Mouse (Mus musculus): ENCODE data around the gene Mxi1. TPM values are rescaled to one million over a fixed set of nuclear protein-coding genes. Genes with fewer than 3 reads are reported as not detected.

Mxi1 gene
- total and polyA plus RNA-seq, 3 experiments: 10.6 to 19.9 (median 18.9) TPM

DNA sequence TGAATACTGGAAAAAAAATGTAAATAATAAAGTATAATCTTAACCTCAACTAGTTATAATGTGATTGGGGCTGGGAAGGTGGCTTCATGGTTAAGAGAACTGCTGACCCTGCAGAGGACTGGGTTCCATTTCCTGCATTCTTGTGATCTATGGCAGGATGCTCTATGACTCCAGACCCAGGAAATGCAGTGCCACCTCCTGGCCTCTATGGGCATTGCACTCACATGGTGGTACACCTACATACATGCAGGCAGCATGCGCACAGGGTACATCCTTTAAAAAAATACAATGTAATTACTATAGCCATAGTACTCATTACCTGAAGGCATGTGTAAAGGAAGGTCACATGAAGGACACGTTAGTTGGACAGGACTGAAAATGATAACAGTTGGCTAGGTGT, 52.6 kb downstream of the Mxi1 start:
- dilution Hi-C loops (cut with MboI; ENCODE audit: extremely low pct_ligation_motif_present, extremely low pct_unique_long_range_greater_than_20kb, low sequenced_read_pairs) (no loop called here), in situ Hi-C loops (cut with MboI; ENCODE audit: low pct_ligation_motif_present, low pct_unique_long_range_greater_than_20kb, low sequenced_read_pairs) (loop anchor here (5.0 kb wide), 1 partner anchor 116 kb away; no protein-coding TSS in a partner anchor)

GRCm38 (mm10) chr19:53364551-53364950, 54.2 kb downstream of the Mxi1 start:
- Histone ChIP-seq H3K4me3 (replicated peaks in 1 of 3; ENCODE audit: low read depth in 2 of 3, low read length in 2 of 3, poor library complexity in 1 of 3) (no peak overlapping the region), H3K9me3 (replicated peaks; ENCODE audit: low read length) (peaks cover 3% of the 10 kb centered on the region), H3K4me1 (ENCODE audit: control insufficient read depth in 1 of 2, insufficient read depth in 2 of 2) (no peaks in the 10 kb centered on the region), H3K4me2 (ENCODE audit: insufficient read depth, low read depth, poor library complexity, severe bottlenecking) (no peak overlapping the region), H3K27me3 (replicated peaks) (no peaks in the 10 kb centered on the region), H3K79me2 (replicated peaks; ENCODE audit: control insufficient read depth, extremely low read depth, insufficient read depth, poor library complexity, severe bottlenecking) (no peaks in the 10 kb centered on the region), H3K9ac (ENCODE audit: insufficient read depth, low read depth) (no peak overlapping the region), H3K27ac (ENCODE audit: insufficient read depth, low read depth) (no peak overlapping the region), H3K36me3 (replicated peaks in 1 of 2; ENCODE audit: control insufficient read depth in 1 of 2, insufficient read depth in 1 of 2, low read length in 1 of 2) (peaks cover 0 to 2% of the 10 kb centered on the region in 2 experiments)
- no peak for DNase-seq (ENCODE audit: extremely low read depth)
- in situ Hi-C loops (cut with MboI; ENCODE audit: low pct_ligation_motif_present, low pct_unique_long_range_greater_than_20kb, low sequenced_read_pairs) (loop anchor here (5.0 kb wide), 1 partner anchor 117 kb away; no protein-coding TSS in a partner anchor), dilution Hi-C loops (cut with MboI; ENCODE audit: extremely low pct_ligation_motif_present, extremely low pct_unique_long_range_greater_than_20kb, low sequenced_read_pairs) (no loop called here)
- TF ChIP-seq USF2 (conservative IDR thresholded peaks at IDR 0.05; ENCODE audit: low read depth, low read length) (no peak), KAT2A (IDR thresholded peaks at IDR 0.05; ENCODE audit: insufficient replicate concordance, low read length) (no peak), RAD21 (IDR thresholded peaks at IDR 0.05; ENCODE audit: low read depth, low read length) (no peak), CTCF (conservative IDR thresholded peaks at IDR 0.05 in 1 of 2, IDR thresholded peaks at IDR 0.05 in 1 of 2; ENCODE audit: low read depth in 2 of 2, low read length in 2 of 2) (no peak), ZNF384 (IDR thresholded peaks at IDR 0.05; ENCODE audit: low read depth, low read length) (no peak)

More for the DNA sequence above, 52.6 kb downstream of the Mxi1 start:
- H3K4me3 ChIP-seq (replicated peaks in 1 of 3; ENCODE audit: low read depth in 2 of 3, low read length in 2 of 3, poor library complexity in 1 of 3): no peak overlapping the region
- peaks cover 0 to 2% of the 10 kb centered on the region in 2 experiments for H3K36me3 ChIP-seq (replicated peaks in 1 of 2; ENCODE audit: control insufficient read depth in 1 of 2, insufficient read depth in 1 of 2, low read length in 1 of 2)
- H3K9me3 ChIP-seq (replicated peaks; ENCODE audit: low read length): peaks cover 3% of the 10 kb centered on the region
- TF ChIP-seq ZKSCAN1 (IDR thresholded peaks at IDR 0.05; ENCODE audit: borderline replicate concordance, low read depth, low read length): no peak
- no peak for TF ChIP-seq ETS1 (conservative IDR thresholded peaks at IDR 0.05; ENCODE audit: low read depth, low read length)
- TF ChIP-seq PAX5 (IDR thresholded peaks at IDR 0.05; ENCODE audit: low read length): no peak
- TF ChIP-seq SIN3A (IDR thresholded peaks at IDR 0.05; ENCODE audit: low read length): no peak
- TF ChIP-seq POLR2A (IDR thresholded peaks at IDR 0.05; ENCODE audit: low read depth, low read length): no peak
- TF ChIP-seq ZMIZ1 (IDR thresholded peaks at IDR 0.05; ENCODE audit: low read depth, low read length): no peak
- TF ChIP-seq E2F4 (IDR thresholded peaks at IDR 0.05; ENCODE audit: insufficient replicate concordance, low read depth, low read length): no peak
- no peak for TF ChIP-seq HCFC1 (IDR thresholded peaks at IDR 0.05; ENCODE audit: low read depth, low read length)
- TF ChIP-seq CTCF (conservative IDR thresholded peaks at IDR 0.05 in 1 of 2, IDR thresholded peaks at IDR 0.05 in 1 of 2; ENCODE audit: low read depth in 2 of 2, low read length in 2 of 2): peak; percentile 36 to 61; a peak in 2 of 4 replicates
- TF ChIP-seq ELF1 (IDR thresholded peaks at IDR 0.05; ENCODE audit: low read depth, low read length): no peak
- TF ChIP-seq RAD21 (IDR thresholded peaks at IDR 0.05; ENCODE audit: low read depth, low read length): peak; percentile 44
- TF ChIP-seq MAX (IDR thresholded peaks at IDR 0.05; ENCODE audit: low read length): no peak
- TF ChIP-seq JUN (IDR thresholded peaks at IDR 0.05; ENCODE audit: insufficient read depth, low read depth, low read length): no peak
- TF ChIP-seq SMC3 (IDR thresholded peaks at IDR 0.05; ENCODE audit: low read depth, low read length): peak; percentile 58
- no peaks in the 10 kb centered on the region for H3K27me3 ChIP-seq (replicated peaks)
- no peaks in the 10 kb centered on the region for H3K79me2 ChIP-seq (replicated peaks; ENCODE audit: control insufficient read depth, extremely low read depth, insufficient read depth, poor library complexity, severe bottlenecking)
- DNase-seq (ENCODE audit: extremely low read depth): peak; percentile 44
- no peak overlapping the region for H3K27ac ChIP-seq (ENCODE audit: insufficient read depth, low read depth)
- no peak overlapping the region for H3K9ac ChIP-seq (ENCODE audit: insufficient read depth, low read depth)
- H3K4me1 ChIP-seq (ENCODE audit: control insufficient read depth in 1 of 2, insufficient read depth in 2 of 2): no peaks in the 10 kb centered on the region
- no peak overlapping the region for H3K4me2 ChIP-seq (ENCODE audit: insufficient read depth, low read depth, poor library complexity, severe bottlenecking)

Data from CH12.LX (cell line).